Mouse (Mus musculus) midbrain, embryonic 14.5 days (tissue): ENCODE data around the gene Cacnb2. TPM values are rescaled to one million over a fixed set of nuclear protein-coding genes. Genes with fewer than 3 reads are reported as not detected.

Experiments used
- ATAC-seq: fragments of 200-750 bp; cut with Nextera tagmentation; 2 replicates; pipeline ENCODE4 v1.8.0; 2017; ENCODE audit warnings: moderate number of reproducible peaks, moderate library complexity; ENCODE audit not compliant: low FRiP score, low TSS enrichment
- DNase-seq: peaks from one replicate; pipeline ENCODE4 v3.0.0-alpha.2; 2015
- H3K27ac ChIP-seq: fragments of 300-500 bp; sonication (generic); replicated peaks from 2 replicates; pipeline ENCODE4 v1.5.1; 2014; ENCODE audit warnings: mild to moderate bottlenecking, low read depth, low read length, moderate library complexity
- H3K27me3 ChIP-seq: fragments of 300-500 bp; sonication (generic); 2 replicates; pipeline ENCODE4 v1.6.1; 2014; ENCODE audit warnings: low read length, control low read depth, mixed read lengths; ENCODE audit not compliant: control insufficient read depth, insufficient read depth
- H3K36me3 ChIP-seq: fragments of 300-500 bp; sonication (generic); 2 replicates; pipeline ENCODE4 v1.6.1; 2014; ENCODE audit warnings: low read length, control low read depth; ENCODE audit not compliant: control insufficient read depth, insufficient read depth
- H3K4me1 ChIP-seq: fragments of 300-500 bp; sonication (generic); 2 replicates; pipeline ENCODE4 v1.6.1; 2014; ENCODE audit warnings: mild to moderate bottlenecking, antibody characterized with exemption, low read length, control low read depth; ENCODE audit not compliant: control insufficient read depth, insufficient read depth
- H3K4me2 ChIP-seq: fragments of 300-500 bp; sonication (generic); 2 replicates; pipeline ENCODE4 v1.6.1; 2014; ENCODE audit warnings: mild to moderate bottlenecking, low read length, moderate library complexity
- H3K4me3 ChIP-seq: fragments of 300-500 bp; sonication (generic); replicated peaks from 2 replicates; pipeline ENCODE4 v1.5.1; 2014; ENCODE audit warnings: low read depth, low read length
- H3K9ac ChIP-seq: fragments of 300-500 bp; sonication (generic); replicated peaks from 2 replicates; pipeline ENCODE4 v1.6.1; 2014; ENCODE audit warnings: mild to moderate bottlenecking, low read length, moderate library complexity
- H3K9me3 ChIP-seq: fragments of 300-500 bp; sonication (generic); 2 replicates; pipeline ENCODE4 v1.6.1; 2016; ENCODE audit warnings: low read length, control low read depth, mixed read lengths; ENCODE audit not compliant: control insufficient read depth
- WGBS: fragments of 180-500 bp; shearing (Covaris S2); extraction: QIAGEN DNeasy Blood & Tissue Kit; methylation state at CpG from one replicate; pipeline ENCODE4 v1.1.7; 2014; 5-methylcytosine and 5-hydroxymethylcytosine counted together
- polyA plus RNA-seq: library from polyadenylated mRNA; unstranded; fragments of >200 nt; fragmentation: Nextera tagmentation; extraction: Ambion mirVana; gene quantifications from 2 replicates; pipeline ENCODE4 v1.2.1, GENCODE M21; 2014

Cacnb2 gene
- polyA plus RNA-seq, 1 experiment from 2014 or later = 5.9 TPM

- Histone ChIP-seq H3K36me3 (no peaks in the 10 kb centered on the region), H3K9ac (no peak overlapping the region), H3K27me3 (peaks cover 4% of the 10 kb centered on the region; the same call in 1 of the 2 replicates), H3K9me3 (no peaks in the 10 kb centered on the region), H3K4me2 (no peak overlapping the region), H3K4me1 (peaks cover 3% of the 10 kb centered on the region), H3K4me3 (no peak overlapping the region), H3K27ac (no peak overlapping the region)
- no peak for ATAC-seq
- peak; percentile 49 for DNase-seq
- WGBS = 19% methylated on average over 4 of the region's 4 CpGs
Observed at GRCm38 (mm10) chr2:14608606-14609005, 5.7 kb downstream of the Cacnb2 start.

DNA sequence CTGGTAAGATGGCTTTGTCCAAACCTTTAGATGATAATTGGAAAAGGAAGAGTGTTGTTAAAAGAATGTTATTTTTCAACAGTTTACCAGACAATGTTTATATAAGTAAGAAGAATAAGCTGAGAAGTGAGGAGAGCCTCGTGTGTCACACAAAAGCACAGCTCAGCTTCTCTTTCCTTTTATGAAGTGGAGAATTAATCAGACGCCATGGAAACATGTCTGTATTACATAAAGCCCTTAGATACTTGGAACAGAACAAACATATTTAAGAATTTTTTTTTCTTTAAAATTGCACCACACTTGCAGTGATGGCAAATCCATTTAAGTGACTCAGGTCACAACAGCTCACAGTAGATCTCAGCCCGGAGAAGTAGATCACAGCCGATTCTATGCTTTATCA, 9.8 kb downstream of the Cacnb2 start:
- no peak for ATAC-seq
- Histone ChIP-seq H3K4me1 (no peaks in the 10 kb centered on the region), H3K36me3 (no peaks in the 10 kb centered on the region), H3K27me3 (no peaks in the 10 kb centered on the region), H3K4me2 (no peak overlapping the region), H3K4me3 (no peak overlapping the region), H3K27ac (no peak overlapping the region), H3K9me3 (no peaks in the 10 kb centered on the region), H3K9ac (no peak overlapping the region)
- no peak for DNase-seq
- 63% methylated on average over 4 of the region's 4 CpGs for WGBS

DNA sequence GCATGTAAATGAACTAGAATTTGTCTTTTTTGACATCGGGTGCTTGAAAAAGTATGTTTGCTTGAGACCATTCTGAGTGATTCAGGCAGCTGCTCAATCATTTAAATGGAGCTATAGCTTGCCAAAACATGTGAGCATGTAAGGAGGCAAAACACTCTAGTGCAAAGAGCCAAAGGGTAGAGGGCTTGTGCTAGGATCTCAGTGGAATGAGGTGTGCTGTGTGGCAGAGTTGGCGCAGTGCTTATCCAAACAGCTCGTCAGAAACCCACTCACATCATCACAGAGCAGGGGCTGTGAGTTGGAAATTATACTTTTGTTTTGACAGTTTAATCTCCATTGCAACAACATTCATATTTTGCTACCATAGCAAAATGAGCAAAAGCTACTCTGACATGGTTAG, 13.5 kb downstream of the Cacnb2 start:
- ATAC-seq = no peak
- no peak overlapping the region for H3K4me3 ChIP-seq
- no peak for DNase-seq
- no peak overlapping the region for H3K4me2 ChIP-seq
- H3K9me3 ChIP-seq = no peaks in the 10 kb centered on the region
- WGBS = 89% methylated on average over 3 of the region's 3 CpGs
- no peaks in the 10 kb centered on the region for H3K4me1 ChIP-seq
- H3K36me3 ChIP-seq = no peaks in the 10 kb centered on the region
- no peak overlapping the region for H3K9ac ChIP-seq
- H3K27ac ChIP-seq = no peak overlapping the region
- H3K27me3 ChIP-seq = no peaks in the 10 kb centered on the region

DNA sequence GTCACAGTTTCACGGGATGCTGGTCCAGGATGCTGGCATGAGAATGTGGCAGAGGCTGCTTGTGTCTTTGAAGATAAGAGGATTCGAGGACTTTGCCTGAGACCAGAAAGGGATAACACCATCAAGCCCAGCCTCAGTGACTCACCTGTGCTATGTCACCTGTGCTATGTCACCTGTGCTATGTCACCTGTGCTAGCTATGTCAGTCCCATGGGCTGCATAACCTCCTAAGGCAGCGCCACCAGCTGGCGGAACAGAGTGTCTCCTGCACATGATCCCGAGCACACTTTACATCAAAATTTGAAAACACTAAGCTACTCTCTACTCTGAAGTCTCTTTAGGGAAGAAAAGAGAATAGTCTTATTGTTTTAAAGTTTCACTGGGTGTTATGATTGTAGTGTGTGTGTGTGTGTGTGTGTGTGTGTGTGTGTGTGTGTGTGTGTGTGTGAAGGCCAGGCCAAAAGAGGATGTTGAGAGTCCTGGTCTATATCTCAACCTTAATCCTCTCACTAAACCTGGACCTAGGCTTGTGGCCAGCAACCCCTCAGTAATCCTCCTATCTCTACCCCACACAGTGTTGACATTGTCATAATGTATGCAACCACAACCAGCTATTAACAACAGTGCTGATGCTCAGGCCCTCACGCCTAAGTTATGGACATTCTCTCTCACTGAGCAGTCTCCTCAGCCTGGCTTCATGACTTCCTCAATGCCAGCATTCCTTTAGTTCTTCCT, 17.4 kb downstream of the Cacnb2 start:
- WGBS = 79% methylated on average over 6 of the region's 6 CpGs
- DNase-seq (no peak), ATAC-seq (no peak)
- H3K4me2 ChIP-seq = no peak overlapping the region
- no peak overlapping the region for H3K9ac ChIP-seq
- no peak overlapping the region for H3K27ac ChIP-seq
- H3K36me3 ChIP-seq = no peaks in the 10 kb centered on the region
- no peaks in the 10 kb centered on the region for H3K9me3 ChIP-seq
- H3K4me1 ChIP-seq = no peaks in the 10 kb centered on the region
- H3K4me3 ChIP-seq = no peak overlapping the region
- H3K27me3 ChIP-seq = no peaks in the 10 kb centered on the region

- H3K4me2 ChIP-seq = no peak overlapping the region
- H3K9me3 ChIP-seq = no peaks in the 10 kb centered on the region
- H3K36me3 ChIP-seq = no peaks in the 10 kb centered on the region
- H3K9ac ChIP-seq = no peak overlapping the region
- no peaks in the 10 kb centered on the region for H3K4me1 ChIP-seq
- 88% methylated on average over 4 of the region's 4 CpGs for WGBS
- H3K27ac ChIP-seq = no peak overlapping the region
- no peaks in the 10 kb centered on the region for H3K27me3 ChIP-seq
- DNase-seq (no peak), ATAC-seq (no peak)
- no peak overlapping the region for H3K4me3 ChIP-seq
Observed at GRCm38 (mm10) chr2:14620891-14621290, 18.0 kb downstream of the Cacnb2 start.

DNA sequence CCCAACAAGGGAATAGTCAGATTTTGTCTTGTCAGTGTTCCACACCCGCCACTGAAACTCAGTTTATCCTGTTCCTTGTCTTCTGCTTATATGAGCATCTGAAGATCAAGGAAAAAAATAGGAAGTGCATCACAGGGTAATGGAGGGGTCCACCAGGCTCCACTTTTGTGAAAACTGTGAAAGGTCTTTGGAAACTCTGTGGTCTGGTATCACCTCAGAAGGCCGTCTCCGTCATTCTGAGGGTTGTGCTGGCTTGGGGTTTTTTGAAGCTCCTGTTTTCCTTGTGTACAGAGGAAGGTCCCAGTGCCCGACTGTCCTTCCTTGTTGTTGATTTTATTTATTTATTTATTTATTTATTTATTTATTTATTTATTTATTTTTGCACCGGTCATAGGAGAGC, 20.9 kb downstream of the Cacnb2 start:
- H3K36me3 ChIP-seq = no peaks in the 10 kb centered on the region
- H3K9me3 ChIP-seq = no peaks in the 10 kb centered on the region
- no peak overlapping the region for H3K4me3 ChIP-seq
- ATAC-seq (no peak), DNase-seq (no peak)
- no peak overlapping the region for H3K27ac ChIP-seq
- 96% methylated on average over 5 of the region's 5 CpGs for WGBS
- no peaks in the 10 kb centered on the region for H3K27me3 ChIP-seq
- no peak overlapping the region for H3K4me2 ChIP-seq
- H3K4me1 ChIP-seq = no peaks in the 10 kb centered on the region
- H3K9ac ChIP-seq = no peak overlapping the region

- Histone ChIP-seq H3K36me3 (no peaks in the 10 kb centered on the region), H3K4me1 (no peaks in the 10 kb centered on the region), H3K4me3 (no peak overlapping the region), H3K9ac (no peak overlapping the region), H3K4me2 (no peak overlapping the region), H3K27me3 (no peaks in the 10 kb centered on the region), H3K9me3 (no peaks in the 10 kb centered on the region), H3K27ac (no peak overlapping the region)
- ATAC-seq (no peak), DNase-seq (no peak)
- 90% methylated on average over 9 of the region's 9 CpGs for WGBS
Observed at GRCm38 (mm10) chr2:14629814-14630492, 27.1 kb downstream of the Cacnb2 start.

DNA sequence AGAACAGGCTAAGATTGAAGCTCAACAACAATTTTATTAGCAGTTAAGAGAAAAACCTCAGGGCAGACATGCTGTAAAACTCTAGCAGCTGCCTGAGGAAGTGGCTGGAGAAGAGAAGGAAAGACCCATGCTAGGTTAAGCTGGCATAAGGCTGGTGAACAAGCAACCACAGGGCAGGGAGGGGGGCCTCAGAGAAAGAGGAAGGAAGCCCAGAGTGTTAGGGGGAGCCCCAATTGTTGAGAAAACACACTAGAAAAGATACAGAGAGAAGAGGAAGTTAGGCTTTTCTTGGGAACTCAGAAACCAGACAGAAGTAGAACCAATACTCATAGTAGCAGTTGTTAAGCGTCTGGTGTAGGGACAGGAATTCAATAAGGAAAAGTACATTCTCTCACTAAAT, 28.7 kb downstream of the Cacnb2 start:
- Histone ChIP-seq H3K4me3 (no peak overlapping the region), H3K27ac (no peak overlapping the region), H3K9ac (no peak overlapping the region), H3K4me1 (no peaks in the 10 kb centered on the region), H3K27me3 (no peaks in the 10 kb centered on the region), H3K9me3 (no peaks in the 10 kb centered on the region), H3K36me3 (no peaks in the 10 kb centered on the region), H3K4me2 (no peak overlapping the region)
- ATAC-seq (no peak), DNase-seq (no peak)
- WGBS = 93% methylated on average over 1 of the region's 1 CpGs

- H3K9ac ChIP-seq = no peak overlapping the region
- H3K4me2 ChIP-seq = no peak overlapping the region
- no peaks in the 10 kb centered on the region for H3K4me1 ChIP-seq
- H3K4me3 ChIP-seq = no peak overlapping the region
- WGBS = 90% methylated on average over 2 of the region's 2 CpGs
- no peak overlapping the region for H3K27ac ChIP-seq
- no peaks in the 10 kb centered on the region for H3K36me3 ChIP-seq
- no peaks in the 10 kb centered on the region for H3K27me3 ChIP-seq
- H3K9me3 ChIP-seq = no peaks in the 10 kb centered on the region
- DNase-seq = no peak
- no peak for ATAC-seq
Observed at GRCm38 (mm10) chr2:14633202-14633601, 30.3 kb downstream of the Cacnb2 start.
